Mouse (Mus musculus) midbrain, embryonic 15.5 days (tissue): Measurements from ENCODE around the gene Timmdc1. TPM values are rescaled to one million over a fixed set of nuclear protein-coding genes. Genes with fewer than 3 reads are reported as not detected.

Experiments
- ATAC-seq: fragments of 200-750 bp; cut with Nextera tagmentation; replicated peaks from 2 replicates; pipeline ENCODE4 v1.8.0; 2017; ENCODE audit warnings: moderate TSS enrichment
- H3K27ac ChIP-seq: fragments of 300-500 bp; sonication (generic); 2 replicates; pipeline ENCODE4 v1.5.1; 2015; ENCODE audit warnings: mild to moderate bottlenecking, inconsistent platforms
- H3K27me3 ChIP-seq: fragments of 300-500 bp; sonication (generic); replicated peaks from 2 replicates; pipeline ENCODE4 v1.6.1; 2015; ENCODE audit warnings: inconsistent platforms
- H3K36me3 ChIP-seq: fragments of 300-500 bp; sonication (generic); replicated peaks from 2 replicates; pipeline ENCODE4 v1.6.1; 2015; ENCODE audit warnings: inconsistent platforms
- H3K4me1 ChIP-seq: fragments of 300-500 bp; sonication (generic); 2 replicates; pipeline ENCODE4 v1.6.1; 2015; ENCODE audit warnings: inconsistent platforms
- H3K4me2 ChIP-seq: fragments of 300-500 bp; sonication (generic); 2 replicates; pipeline ENCODE4 v1.6.1; 2015; ENCODE audit warnings: inconsistent platforms, mild to moderate bottlenecking, moderate library complexity
- H3K4me3 ChIP-seq: fragments of 300-500 bp; sonication (generic); 2 replicates; pipeline ENCODE4 v1.5.1; 2015; ENCODE audit warnings: mild to moderate bottlenecking, inconsistent platforms
- H3K9ac ChIP-seq: fragments of 300-500 bp; sonication (generic); 2 replicates; pipeline ENCODE4 v1.6.1; 2015; ENCODE audit warnings: mild to moderate bottlenecking, inconsistent platforms
- H3K9me3 ChIP-seq: fragments of 300-500 bp; sonication (generic); 2 replicates; pipeline ENCODE4 v1.6.1; 2016; ENCODE audit warnings: inconsistent platforms
- WGBS: fragments of 180-500 bp; shearing (Covaris S2); methylation state at CpG from one replicate; pipeline ENCODE4 v1.1.7; 2015; ENCODE audit warnings: mixed read lengths; 5-methylcytosine and 5-hydroxymethylcytosine counted together
- polyA plus RNA-seq: library from polyadenylated mRNA; unstranded; fragments of >200 nt; fragmentation: Nextera tagmentation; extraction: Ambion mirVana; gene quantifications from 2 replicates; pipeline ENCODE4 v1.2.1, GENCODE M21; 2015

Timmdc1 gene
- 32.0 and 33.0 TPM in 2 replicates for polyA plus RNA-seq

GRCm38 (mm10) chr16:38522129-38523084 lies at the start of gene Timmdc1:
Gene Timmdc1 (minus strand): TSS chr16:38522663.
- peak within 1 kb of the TSS; percentile 92 for H3K27ac ChIP-seq
- peaks cover 27% of the 10 kb centered on the region for H3K36me3 ChIP-seq
- under 1% methylated on average over 73 of the region's 73 CpGs for WGBS
- peaks cover 18% of the 10 kb centered on the region for H3K4me1 ChIP-seq
- H3K9ac ChIP-seq: peak within 1 kb of the TSS; percentile 99
- peak within 1 kb of the TSS; percentile 98 for H3K4me3 ChIP-seq
- no peaks in the 10 kb centered on the region for H3K9me3 ChIP-seq
- H3K27me3 ChIP-seq: no peaks in the 10 kb centered on the region
- ATAC-seq: peak; percentile 99
- H3K4me2 ChIP-seq: peak within 1 kb of the TSS; percentile 79

GRCm38 (mm10) chr16:38571481-38571880 lies 49.0 kb upstream of the Timmdc1 start:
- no peak overlapping the region for H3K4me3 ChIP-seq
- no peak for ATAC-seq
- no peak overlapping the region for H3K9ac ChIP-seq
- WGBS: 96% methylated on average over 3 of the region's 3 CpGs
- no peak overlapping the region for H3K27ac ChIP-seq
- no peaks in the 10 kb centered on the region for H3K9me3 ChIP-seq
- H3K27me3 ChIP-seq: no peaks in the 10 kb centered on the region
- H3K4me1 ChIP-seq: no peaks in the 10 kb centered on the region
- H3K4me2 ChIP-seq: no peak overlapping the region
- peaks cover 19% of the 10 kb centered on the region for H3K36me3 ChIP-seq

DNA sequence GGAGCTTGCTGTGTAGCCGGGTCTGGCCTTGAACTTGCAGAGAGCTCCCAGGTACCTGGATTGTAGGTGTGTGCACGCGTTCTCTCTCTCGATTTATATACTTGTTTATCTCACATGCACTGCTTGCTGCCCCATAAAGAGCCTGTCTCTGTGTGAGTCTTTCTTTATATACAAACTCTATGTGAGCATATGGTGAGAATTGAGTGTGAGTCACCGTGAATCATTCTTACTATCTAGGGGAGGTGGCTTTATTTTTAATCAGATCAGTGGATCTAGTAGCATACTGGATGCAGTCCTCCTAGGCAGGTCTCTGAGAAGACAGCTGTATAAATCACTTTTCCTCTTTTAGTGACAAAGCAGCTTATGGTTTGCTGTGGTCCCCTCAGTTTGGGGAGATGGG lies 45.7 kb upstream of the Timmdc1 start:
- H3K4me1 ChIP-seq: peaks cover 20% of the 10 kb centered on the region
- H3K36me3 ChIP-seq: peaks cover 16% of the 10 kb centered on the region
- ATAC-seq: no peak
- no peak overlapping the region for H3K4me3 ChIP-seq
- H3K9me3 ChIP-seq: no peaks in the 10 kb centered on the region
- H3K27ac ChIP-seq: no peak overlapping the region
- H3K27me3 ChIP-seq: no peaks in the 10 kb centered on the region
- H3K9ac ChIP-seq: no peak overlapping the region
- 95% methylated on average over 5 of the region's 5 CpGs for WGBS
- H3K4me2 ChIP-seq: no peak overlapping the region

DNA sequence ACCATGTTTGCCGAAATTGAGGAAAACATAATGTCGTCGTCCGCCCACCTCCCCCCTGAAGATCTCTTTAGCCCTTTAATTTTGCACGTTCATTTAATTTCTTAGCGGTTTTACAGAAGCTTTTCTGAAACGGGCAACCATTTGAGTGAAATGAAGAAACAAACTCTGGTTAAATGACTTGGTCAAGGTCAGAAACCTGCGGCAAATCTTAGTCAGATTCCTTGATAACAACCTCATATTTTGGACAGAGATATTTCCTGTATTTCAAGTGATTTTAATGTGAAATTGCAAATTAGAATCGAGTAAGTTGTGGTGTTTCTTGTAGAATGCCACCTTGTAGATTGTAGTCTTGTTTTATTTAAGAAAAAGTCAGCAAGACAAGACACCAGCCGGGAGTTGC lies 41.1 kb upstream of the Timmdc1 start:
- H3K9ac ChIP-seq: peak overlapping the region; percentile 73
- H3K4me1 ChIP-seq: peaks cover 21% of the 10 kb centered on the region
- peak overlapping the region; percentile 98 for H3K4me3 ChIP-seq
- H3K27me3 ChIP-seq: peaks cover 11% of the 10 kb centered on the region
- H3K27ac ChIP-seq: no peak overlapping the region
- peak overlapping the region; percentile 79 for H3K4me2 ChIP-seq
- ATAC-seq: no peak
- WGBS: 41% methylated on average over 10 of the region's 10 CpGs
- peaks cover 6% of the 10 kb centered on the region; the same call in 1 of the 2 replicates for H3K36me3 ChIP-seq
- no peaks in the 10 kb centered on the region for H3K9me3 ChIP-seq

- Histone ChIP-seq H3K36me3 (peaks cover 6% of the 10 kb centered on the region; the same call in 1 of the 2 replicates), H3K4me1 (peaks cover 21% of the 10 kb centered on the region), H3K27me3 (peaks cover 11% of the 10 kb centered on the region), H3K9ac (peak overlapping the region; percentile 73), H3K4me2 (peak overlapping the region; percentile 79), H3K27ac (peak overlapping the region; percentile 81), H3K4me3 (peak overlapping the region; percentile 98), H3K9me3 (no peaks in the 10 kb centered on the region)
- ATAC-seq: no peak; the same call in 1 of the 2 replicates
- under 1% methylated on average over 25 of the region's 25 CpGs for WGBS
Measured at GRCm38 (mm10) chr16:38562968-38563327, 40.5 kb upstream of the Timmdc1 start.

DNA sequence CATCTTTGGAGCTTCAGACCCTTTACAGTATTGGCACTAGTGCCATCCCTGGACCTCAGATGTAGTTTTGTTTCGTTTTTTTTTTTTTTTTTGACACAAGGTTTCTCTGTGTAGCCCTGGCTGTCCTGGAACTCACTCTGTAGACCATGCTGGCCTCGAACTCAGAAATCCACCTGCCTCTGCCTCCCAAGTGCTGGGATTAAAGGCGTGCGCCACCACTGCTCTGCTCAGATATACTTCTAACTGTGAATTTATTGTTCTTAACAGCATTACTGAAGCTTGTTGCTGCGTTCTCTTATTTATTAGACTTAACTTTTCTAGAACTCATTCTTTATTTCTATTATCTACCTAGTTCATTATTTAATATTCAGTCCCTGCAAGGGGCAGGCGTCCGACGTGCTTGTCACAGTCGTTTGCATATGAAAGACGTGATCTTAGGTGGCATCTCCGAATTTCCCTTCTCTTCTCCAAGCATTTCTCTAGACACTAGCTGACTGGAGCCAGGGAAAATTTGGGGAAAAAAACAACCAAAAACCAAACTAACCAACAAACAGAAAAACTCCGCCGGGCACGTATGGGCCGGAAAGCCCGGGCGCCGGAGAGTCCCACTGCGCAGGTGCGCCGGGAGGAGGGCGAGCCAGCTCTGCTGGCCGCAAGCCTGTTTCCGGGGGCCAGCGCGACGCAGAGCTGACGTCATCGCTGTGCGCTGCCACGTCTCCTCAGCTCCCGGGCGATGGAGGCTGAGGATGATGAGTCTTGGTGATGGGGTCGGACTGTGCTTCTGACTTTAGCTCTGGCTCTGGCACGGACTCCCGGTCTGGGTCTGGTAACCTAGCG lies 39.9 kb upstream of the Timmdc1 start:
- H3K9me3 ChIP-seq: no peaks in the 10 kb centered on the region
- H3K27ac ChIP-seq: peak overlapping the region; percentile 81
- peak overlapping the region; percentile 73 for H3K9ac ChIP-seq
- H3K4me1 ChIP-seq: peaks cover 21% of the 10 kb centered on the region
- WGBS: 7% methylated on average over 37 of the region's 37 CpGs
- H3K27me3 ChIP-seq: peaks cover 11% of the 10 kb centered on the region
- peak overlapping the region; percentile 79 for H3K4me2 ChIP-seq
- peak overlapping the region; percentile 98 for H3K4me3 ChIP-seq
- ATAC-seq: peak; percentile 98
- peaks cover 6% of the 10 kb centered on the region; the same call in 1 of the 2 replicates for H3K36me3 ChIP-seq

DNA sequence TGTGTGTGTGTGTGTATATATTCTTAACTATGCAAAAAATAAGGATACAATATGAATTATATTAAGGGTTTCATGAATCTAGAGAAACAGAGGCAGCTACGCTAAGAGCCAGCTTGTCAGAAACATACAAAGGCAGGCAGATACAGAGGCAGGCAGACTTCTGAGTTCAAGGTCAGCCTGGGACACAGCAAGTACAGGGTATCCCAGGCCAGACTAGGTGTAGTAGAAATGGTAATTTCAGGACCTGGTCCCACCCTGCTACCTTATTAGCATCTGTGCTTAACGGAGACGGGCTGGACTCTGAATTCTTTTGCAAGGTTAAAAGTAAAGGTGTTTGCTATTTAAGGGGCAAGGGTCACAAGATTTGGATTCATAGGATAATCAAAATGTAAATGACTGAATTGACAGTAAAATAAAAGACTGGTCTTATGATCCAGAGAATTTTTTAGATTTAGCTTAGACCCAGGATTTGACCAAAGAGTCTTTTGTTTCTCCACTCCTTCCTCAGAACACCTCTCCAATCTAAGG lies 35.8 kb upstream of the Timmdc1 start, which contains the start of gene Tmem39a:
Gene Tmem39a (plus strand): TSS at position 478 of the 528 bp plus-strand sequence.
- Histone ChIP-seq H3K27me3 (peaks cover 30% of the 10 kb centered on the region), H3K9me3 (no peaks in the 10 kb centered on the region), H3K9ac (no peak within 1 kb of the TSS), H3K4me2 (no peak within 1 kb of the TSS), H3K4me3 (no peak within 1 kb of the TSS), H3K36me3 (no peaks in the 10 kb centered on the region), H3K27ac (no peak within 1 kb of the TSS), H3K4me1 (peaks cover 2% of the 10 kb centered on the region)
- ATAC-seq: no peak
- 79% methylated on average over 3 of the region's 3 CpGs for WGBS

- no peak for ATAC-seq
- H3K27me3 ChIP-seq: peaks cover 32% of the 10 kb centered on the region
- H3K27ac ChIP-seq: no peak overlapping the region
Measured at GRCm38 (mm10) chr16:38555988-38556387, 33.5 kb upstream of the Timmdc1 start.

DNA sequence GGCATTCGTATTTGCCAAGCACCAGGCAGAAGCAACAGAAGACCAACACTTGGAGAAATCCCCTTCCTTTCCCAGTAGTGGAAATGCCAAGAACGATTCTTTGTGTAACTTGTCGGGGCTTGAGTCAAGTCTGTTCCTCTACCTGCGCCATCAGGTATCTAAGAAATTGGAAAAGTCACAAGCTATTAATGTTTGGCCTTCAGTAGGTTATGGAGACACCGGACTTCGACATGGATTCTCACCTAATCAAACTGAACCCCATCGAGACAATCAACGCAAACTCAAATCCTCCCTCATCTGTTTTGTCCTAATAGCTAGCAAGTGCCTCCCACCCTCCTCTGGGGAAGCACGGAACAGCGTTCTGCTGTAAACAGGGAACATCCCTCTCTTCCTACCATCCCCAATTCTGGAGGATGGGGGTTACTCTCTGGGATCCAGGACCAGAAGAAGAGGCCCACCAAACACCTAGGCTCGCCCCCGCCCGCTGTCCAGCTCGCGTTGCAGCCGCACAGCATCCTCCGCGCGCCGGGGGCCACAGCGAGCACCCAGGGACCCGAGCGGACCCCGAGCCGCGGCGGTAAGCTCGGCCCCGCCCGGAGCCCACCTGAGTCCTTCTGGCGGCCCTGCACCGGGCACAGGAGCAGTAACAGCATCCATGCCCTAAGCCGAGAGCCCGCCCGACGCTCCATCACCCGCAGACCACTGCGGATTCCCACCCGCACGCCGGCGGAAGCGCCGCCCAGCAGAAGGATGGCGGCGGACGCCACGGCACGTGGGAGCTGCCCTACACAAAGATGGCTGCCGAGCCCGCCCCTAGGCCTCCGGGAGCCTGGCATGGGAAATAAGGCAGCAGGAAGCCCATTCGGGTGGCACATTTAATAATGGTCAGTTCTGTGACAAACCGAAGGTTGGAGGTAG lies 27.3 kb upstream of the Timmdc1 start, which contains the start of gene Poglut1:
Gene Poglut1 (minus strand): TSS at position 780 of the 918 bp plus-strand sequence.
- H3K27me3 ChIP-seq: peaks cover 8% of the 10 kb centered on the region; the same call in 1 of the 2 replicates
- WGBS: 2% methylated on average over 53 of the region's 54 CpGs
- ATAC-seq: peak; percentile 97
- H3K4me1 ChIP-seq: peaks cover 20% of the 10 kb centered on the region
- peaks cover 7% of the 10 kb centered on the region; the same call in 1 of the 2 replicates for H3K36me3 ChIP-seq
- H3K9ac ChIP-seq: peak within 1 kb of the TSS; percentile 92
- H3K4me3 ChIP-seq: peak within 1 kb of the TSS; percentile 76
- no peaks in the 10 kb centered on the region for H3K9me3 ChIP-seq
- peak within 1 kb of the TSS; percentile 66 for H3K4me2 ChIP-seq
- peak within 1 kb of the TSS; percentile 86 for H3K27ac ChIP-seq

More at GRCm38 (mm10) chr16:38555988-38556387, 33.5 kb upstream of the Timmdc1 start:
- Histone ChIP-seq H3K4me2 (no peak overlapping the region), H3K4me3 (no peak overlapping the region), H3K4me1 (no peaks in the 10 kb centered on the region), H3K9ac (no peak overlapping the region), H3K36me3 (no peaks in the 10 kb centered on the region), H3K9me3 (no peaks in the 10 kb centered on the region)
- 80% methylated on average over 3 of the region's 3 CpGs for WGBS

DNA sequence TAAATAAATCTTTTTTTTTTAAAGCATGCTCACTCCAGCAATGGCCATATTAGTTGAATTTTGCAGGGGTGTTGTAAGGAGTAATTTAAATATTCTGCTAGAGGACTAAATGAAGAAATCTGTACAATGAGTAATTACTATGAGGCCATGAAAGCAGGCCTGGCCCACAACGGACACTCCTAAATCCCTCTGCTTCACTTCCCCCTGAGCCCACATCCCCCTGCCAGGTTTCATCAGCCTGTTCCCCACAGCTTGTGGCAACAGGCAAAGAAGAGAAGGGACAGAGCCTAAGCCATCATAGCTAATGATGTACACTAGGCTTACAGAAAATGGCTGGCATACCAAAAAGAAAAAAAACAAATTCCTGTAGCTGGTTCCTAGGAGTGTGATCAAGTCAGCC lies 25.5 kb upstream of the Timmdc1 start:
- Histone ChIP-seq H3K4me3 (no peak overlapping the region), H3K27me3 (no peaks in the 10 kb centered on the region), H3K9ac (no peak overlapping the region), H3K4me1 (peaks cover 20% of the 10 kb centered on the region), H3K27ac (no peak overlapping the region), H3K4me2 (peak overlapping the region; percentile 66), H3K36me3 (peaks cover 10% of the 10 kb centered on the region; the same call in 1 of the 2 replicates), H3K9me3 (no peaks in the 10 kb centered on the region)
- WGBS: 96% methylated on average over 1 of the region's 1 CpGs
- no peak for ATAC-seq
